Mouse (Mus musculus) midbrain, postnatal 0 days (tissue): Measurements from ENCODE around the gene Ercc1. TPM values are rescaled to one million over a fixed set of nuclear protein-coding genes. Genes with fewer than 3 reads are reported as not detected.
A peak's percentile ranks its signal among the peaks of the same experiment; 100 is the strongest.

Experiments
- ATAC-seq: fragments of 200-750 bp; cut with Nextera tagmentation; 2 replicates; pipeline ENCODE4 v1.8.0; 2017; ENCODE audit warnings: moderate number of reproducible peaks, mild to moderate bottlenecking, moderate TSS enrichment, moderate library complexity; ENCODE audit not compliant: low FRiP score
- DNase-seq: peaks from one replicate; pipeline ENCODE4 v3.0.0-alpha.2; 2015; ENCODE audit warnings: low spot score
- H3K27ac ChIP-seq: fragments of 300-500 bp; sonication (generic); 2 replicates; pipeline ENCODE4 v1.5.1; 2014; ENCODE audit warnings: low read depth, mild to moderate bottlenecking, low read length, mixed read lengths
- H3K27me3 ChIP-seq: fragments of 300-500 bp; sonication (generic); 2 replicates; pipeline ENCODE4 v1.6.1; 2014; ENCODE audit warnings: low read length, control low read depth, mixed read lengths; ENCODE audit not compliant: insufficient read depth
- H3K36me3 ChIP-seq: fragments of 300-500 bp; sonication (generic); 2 replicates; pipeline ENCODE4 v1.6.1; 2014; ENCODE audit warnings: low read length, control low read depth, mixed read lengths; ENCODE audit not compliant: insufficient read depth
- H3K4me1 ChIP-seq: fragments of 300-500 bp; sonication (generic); 2 replicates; pipeline ENCODE4 v1.6.1; 2014; ENCODE audit warnings: mild to moderate bottlenecking, control low read depth, antibody characterized with exemption, low read length, mixed read lengths; ENCODE audit not compliant: insufficient read depth
- H3K4me2 ChIP-seq: fragments of 300-500 bp; sonication (generic); 2 replicates; pipeline ENCODE4 v1.6.1; 2014; ENCODE audit warnings: low read depth, mild to moderate bottlenecking, low read length, mixed read lengths; ENCODE audit not compliant: poor library complexity, severe bottlenecking
- H3K4me3 ChIP-seq: fragments of 300-500 bp; sonication (generic); 2 replicates; pipeline ENCODE4 v1.5.1; 2014; ENCODE audit warnings: low read depth, mild to moderate bottlenecking, low read length, moderate library complexity
- H3K9ac ChIP-seq: fragments of 300-500 bp; sonication (generic); replicated peaks from 2 replicates; pipeline ENCODE4 v1.6.1; 2014; ENCODE audit warnings: mild to moderate bottlenecking, low read length, moderate library complexity, mixed read lengths; ENCODE audit not compliant: poor library complexity, severe bottlenecking
- H3K9me3 ChIP-seq: fragments of 300-500 bp; sonication (generic); 2 replicates; pipeline ENCODE4 v1.6.1; 2016; ENCODE audit warnings: low read length, control low read depth
- CTCF ChIP-seq: IDR thresholded peaks from 2 replicates; pipeline ENCODE4 v1.5.1; 2016; ENCODE audit warnings: antibody characterized with exemption, mild to moderate bottlenecking
- WGBS: fragments of 180-500 bp; shearing (Covaris S2); extraction: QIAGEN DNeasy Blood & Tissue Kit; methylation state at CpG from one replicate; pipeline ENCODE4 v1.1.7; 2014; 5-methylcytosine and 5-hydroxymethylcytosine counted together
- polyA plus RNA-seq: library from polyadenylated mRNA; unstranded; fragments of >200 nt; fragmentation: Nextera tagmentation; extraction: Ambion mirVana; gene quantifications from 2 replicates; pipeline ENCODE4 v1.2.1, GENCODE M21; 2015
- total RNA-seq: library from RNA; depleted of rRNA; stranded (reverse); fragments of >200 nt; gene quantifications from 2 replicates; pipeline ENCODE4 v1.2.3, GENCODE M21; 2014; rRNA removed

Gene Ercc1
- 50.3 and 71.4 TPM in 2 replicates for total RNA-seq
- 67.7 and 71.0 TPM in 2 replicates for polyA plus RNA-seq

DNA sequence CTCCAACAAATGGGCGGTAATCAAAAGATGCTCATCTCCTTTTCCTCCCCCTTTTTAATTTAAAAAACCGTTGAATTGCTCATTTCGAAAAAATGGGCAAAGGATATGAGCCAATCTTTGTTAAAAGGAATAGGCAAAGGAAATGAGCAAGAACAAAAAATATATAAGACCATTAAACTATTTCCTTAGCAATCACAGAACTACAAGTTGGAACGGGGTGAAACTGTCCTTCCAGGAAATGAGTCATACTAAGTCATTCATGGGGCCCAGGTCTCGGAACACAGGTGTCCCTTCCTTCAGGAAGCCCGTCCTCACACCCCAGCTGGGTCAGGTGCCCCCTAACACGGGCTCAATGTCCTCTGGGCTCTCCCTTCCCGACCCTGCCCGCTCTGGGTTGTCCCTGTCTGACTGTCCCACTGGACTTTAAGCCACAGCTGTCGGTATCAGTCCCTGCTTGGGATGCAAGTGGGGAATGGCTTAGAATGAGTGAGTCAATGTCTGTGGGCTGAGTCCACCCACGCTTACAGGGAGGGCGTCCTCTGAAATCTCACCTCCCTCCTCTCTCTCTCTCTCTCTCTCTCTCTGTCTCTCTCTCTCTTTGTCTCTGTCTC lies at the start of gene Ercc1:
Gene Ercc1, plus strand, starts transcription at position 542 of the 611 bp plus-strand sequence.
- Histone ChIP-seq H3K27me3 (peaks cover 4% of the 10 kb centered on the region; the same call in 1 of the 2 replicates), H3K9ac (peak within 1 kb of the TSS; percentile 78), H3K4me2 (peak within 1 kb of the TSS; percentile 59), H3K27ac (peak within 1 kb of the TSS; percentile 83), H3K9me3 (no peaks in the 10 kb centered on the region), H3K36me3 (peaks cover 10% of the 10 kb centered on the region; the same call in 1 of the 2 replicates), H3K4me3 (peak within 1 kb of the TSS; percentile 62), H3K4me1 (peaks cover 11% of the 10 kb centered on the region)
- 25% methylated on average over 12 of the region's 12 CpGs for WGBS
- TF ChIP-seq CTCF: no peak
- ATAC-seq (no peak), DNase-seq (no peak)

DNA sequence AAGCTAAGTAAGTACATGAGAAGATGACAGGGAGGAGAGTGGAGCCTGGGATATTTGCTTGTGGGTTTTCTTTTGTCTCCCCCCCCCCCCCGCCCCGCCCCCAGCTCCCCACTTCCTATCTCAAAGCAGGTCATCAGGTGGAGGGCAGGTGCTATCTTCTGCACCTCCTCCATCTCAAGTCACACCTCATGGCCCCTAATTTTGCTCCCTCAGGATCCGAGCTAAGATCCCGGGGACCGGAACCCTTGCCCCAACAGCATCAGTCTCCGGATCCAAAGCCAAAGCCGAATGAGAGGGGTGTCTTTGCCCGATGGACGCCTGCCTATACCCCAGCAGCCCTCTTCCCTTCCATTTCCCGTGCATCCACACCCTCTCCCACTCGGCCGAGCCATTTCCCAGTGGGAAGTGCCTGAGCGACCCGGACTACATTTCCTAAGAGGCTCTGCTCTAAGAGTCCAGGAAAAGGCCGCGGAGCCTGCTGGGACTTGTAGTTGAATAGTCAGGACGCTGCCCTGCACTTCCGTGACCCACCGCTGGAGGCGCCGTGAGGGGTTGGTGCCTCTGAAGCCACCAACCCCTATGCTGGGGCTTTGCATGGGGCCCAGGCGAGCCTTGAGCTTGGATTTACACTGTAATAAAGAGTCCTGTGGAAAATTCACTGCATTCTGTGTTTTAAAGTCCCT lies 48.9 kb upstream of the Ercc1 start:
- WGBS: 11% methylated on average over 20 of the region's 22 CpGs
- Histone ChIP-seq H3K27me3 (no peaks in the 10 kb centered on the region), H3K9ac (no peak overlapping the region), H3K9me3 (no peaks in the 10 kb centered on the region), H3K4me2 (0 out of 2 replicates have a peak overlapping the region, but pooled peaks have one; percentile 20), H3K4me3 (no peak overlapping the region), H3K4me1 (0 out of 2 replicates have a peak, but pooled peaks cover 2% of the 10 kb centered on the region), H3K27ac (no peak overlapping the region), H3K36me3 (peaks cover 14% of the 10 kb centered on the region)
- peak; percentile 69; the same call in 1 of the 2 replicates for ATAC-seq
- peak; percentile 92 for TF ChIP-seq CTCF
- peak; percentile 97 for DNase-seq

DNA sequence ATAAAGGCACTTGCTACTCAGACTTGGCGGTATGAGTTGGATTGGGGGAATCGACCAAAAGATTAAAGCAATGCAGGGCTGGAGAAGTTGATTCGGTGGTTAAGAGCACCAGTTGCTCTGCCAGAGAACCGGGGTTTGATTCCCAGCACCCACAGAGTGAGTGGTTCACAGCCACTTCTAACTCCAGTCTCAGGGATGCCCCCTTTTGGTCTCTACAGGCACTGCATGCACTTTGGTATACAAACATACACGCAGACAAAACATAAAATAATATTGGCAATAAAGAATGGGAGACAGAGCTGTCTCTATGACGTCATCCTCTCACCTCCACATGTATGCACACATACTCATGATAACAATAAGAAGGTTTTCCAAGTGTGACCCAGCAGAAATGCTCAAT lies 47.5 kb upstream of the Ercc1 start:
- 89% methylated on average over 6 of the region's 6 CpGs for WGBS

DNA sequence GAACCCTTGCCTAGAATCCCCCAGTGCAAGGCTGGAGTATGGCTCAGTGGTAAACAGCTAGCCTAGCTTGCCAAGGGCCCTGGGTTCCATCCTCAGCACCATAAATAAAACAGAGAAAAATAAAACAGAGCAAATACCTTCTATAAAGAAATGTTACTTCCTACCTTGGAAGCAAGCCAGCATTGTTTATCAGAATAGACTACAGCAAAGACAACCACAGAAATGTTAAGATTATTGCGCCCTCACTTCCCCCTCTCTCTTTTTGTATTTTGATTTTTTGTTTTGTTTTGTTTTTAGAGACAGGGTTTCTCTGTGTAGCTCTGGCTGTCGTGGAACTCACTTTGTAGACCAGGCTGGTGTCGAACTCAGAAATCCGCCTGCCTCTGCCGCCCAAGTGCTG lies 46.8 kb upstream of the Ercc1 start:
- Histone ChIP-seq H3K27ac (no peak overlapping the region), H3K9me3 (no peaks in the 10 kb centered on the region), H3K9ac (no peak overlapping the region), H3K4me3 (no peak overlapping the region), H3K4me2 (no peak overlapping the region), H3K36me3 (peaks cover 14% of the 10 kb centered on the region), H3K4me1 (0 out of 2 replicates have a peak, but pooled peaks cover 2% of the 10 kb centered on the region), H3K27me3 (no peaks in the 10 kb centered on the region)
- no peak for TF ChIP-seq CTCF
- 90% methylated on average over 5 of the region's 5 CpGs for WGBS
- DNase-seq (no peak), ATAC-seq (no peak)

More for the DNA sequence above, 47.5 kb upstream of the Ercc1 start:
- Histone ChIP-seq H3K36me3 (peaks cover 14% of the 10 kb centered on the region), H3K27me3 (no peaks in the 10 kb centered on the region), H3K4me1 (0 out of 2 replicates have a peak, but pooled peaks cover 2% of the 10 kb centered on the region), H3K4me2 (no peak overlapping the region), H3K9me3 (no peaks in the 10 kb centered on the region), H3K9ac (no peak overlapping the region), H3K4me3 (no peak overlapping the region), H3K27ac (no peak overlapping the region)
- peak; percentile 39; the same call in 1 of the 2 replicates for TF ChIP-seq CTCF
- DNase-seq (no peak), ATAC-seq (no peak)

DNA sequence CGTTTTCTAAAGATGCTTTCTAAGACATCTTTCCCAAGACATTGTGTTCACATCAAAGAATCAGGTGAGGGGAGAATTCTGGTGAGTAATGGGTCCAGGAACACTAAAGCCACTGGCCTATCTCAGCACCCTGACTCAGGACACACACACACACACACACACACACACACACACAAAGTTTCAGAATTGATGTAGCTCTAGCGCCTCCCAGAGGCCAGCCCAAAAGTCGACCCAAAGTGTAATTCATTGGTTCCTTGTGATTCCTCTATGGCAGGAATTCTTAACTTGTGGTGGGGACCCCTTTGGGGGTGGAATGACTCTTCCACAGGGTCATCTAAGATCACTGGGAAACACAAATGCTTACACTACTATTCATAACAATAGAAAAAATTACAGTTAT lies 45.4 kb upstream of the Ercc1 start:
- H3K36me3 ChIP-seq: peaks cover 5% of the 10 kb centered on the region
- H3K9ac ChIP-seq: no peak overlapping the region
- WGBS: 25% methylated on average over 3 of the region's 3 CpGs
- H3K4me2 ChIP-seq: no peak overlapping the region
- H3K27ac ChIP-seq: no peak overlapping the region
- ATAC-seq: no peak
- H3K4me1 ChIP-seq: 0 out of 2 replicates have a peak, but pooled peaks cover 2% of the 10 kb centered on the region
- DNase-seq: peak; percentile 82
- no peaks in the 10 kb centered on the region for H3K9me3 ChIP-seq
- H3K4me3 ChIP-seq: no peak overlapping the region
- peaks cover under 1% of the 10 kb centered on the region for H3K27me3 ChIP-seq
- peak; percentile 80 for TF ChIP-seq CTCF
